Mouse (Mus musculus): Measurements from ENCODE around the gene Ifrd2.

Gene Ifrd2

DNA sequence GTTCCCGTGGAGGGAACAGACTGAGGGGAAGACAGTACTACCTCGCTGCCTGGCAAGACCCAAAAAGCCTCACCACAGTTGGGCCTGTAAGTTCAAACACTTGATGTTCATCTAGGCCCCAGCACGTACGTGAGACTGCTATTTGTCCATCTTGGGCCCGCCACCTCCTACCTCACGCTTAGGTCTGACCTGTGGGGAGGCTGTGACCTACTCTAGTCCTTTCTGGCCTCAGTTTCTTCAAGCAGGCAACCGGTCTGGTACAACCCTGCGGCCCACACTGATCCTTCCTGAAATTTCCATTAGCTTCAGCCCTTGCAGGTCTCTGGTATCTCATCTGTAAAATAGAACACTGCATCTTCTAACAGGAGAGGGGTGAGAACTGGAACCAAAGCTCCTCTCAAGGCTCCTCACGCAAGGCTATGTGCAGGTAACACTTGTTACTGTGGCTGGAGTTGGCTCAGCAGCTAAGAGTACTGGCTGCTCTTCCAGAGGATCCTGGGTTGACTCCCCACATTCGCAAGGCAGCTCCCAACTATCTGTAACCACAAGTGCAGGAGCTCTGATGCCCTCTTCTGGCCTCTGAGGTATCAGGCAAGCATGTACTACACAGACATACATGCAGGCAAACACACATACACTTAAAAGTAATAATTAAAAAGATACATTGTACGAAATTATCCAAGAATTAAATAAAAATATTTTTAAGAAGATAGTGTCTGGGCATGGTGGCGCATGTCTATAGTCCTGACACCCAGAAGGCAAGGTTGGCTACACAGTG lies 38.1 kb downstream of the Ifrd2 start:
- DNase-seq = peak; percentile 56

DNA sequence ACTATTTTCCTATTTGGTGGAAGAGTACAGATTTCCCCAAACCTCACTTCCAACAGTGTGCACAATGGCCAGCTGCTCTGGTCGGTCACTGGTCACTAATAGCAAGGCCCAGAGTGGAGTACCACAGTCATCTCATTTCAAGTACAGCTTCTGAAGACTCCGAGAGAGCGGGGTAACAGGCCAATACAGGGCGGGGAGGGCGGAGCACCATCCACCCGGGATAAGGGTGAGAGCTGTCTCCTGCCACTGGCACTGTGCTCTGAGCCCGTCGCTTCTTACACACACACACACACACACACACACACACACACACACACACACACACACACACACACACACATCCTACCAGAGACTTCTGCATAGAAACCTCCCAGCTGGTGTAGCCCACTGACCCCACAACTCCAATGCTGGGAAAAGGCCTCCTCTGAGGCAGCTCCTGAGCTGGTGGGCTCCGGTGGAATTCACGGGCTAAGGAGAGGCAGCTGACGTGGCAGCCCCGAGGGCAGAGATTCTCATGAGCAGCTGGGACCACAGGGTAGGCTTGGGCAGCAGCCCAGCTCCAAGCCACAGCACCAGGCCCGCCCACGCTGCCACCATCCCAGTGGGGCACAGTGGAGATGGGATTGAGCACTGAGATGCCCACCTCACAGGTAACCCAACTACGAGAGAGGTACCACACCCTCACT lies 38.9 kb downstream of the Ifrd2 start:
- DNase-seq = no peak

- DNase-seq = peak; percentile 96
Observed at GRCm38 (mm10) chr9:107626844-107627277, 39.4 kb downstream of the Ifrd2 start.

GRCm38 (mm10) chr9:107627387-107628255 lies 40.2 kb downstream of the Ifrd2 start:
- DNase-seq = no peak

DNA sequence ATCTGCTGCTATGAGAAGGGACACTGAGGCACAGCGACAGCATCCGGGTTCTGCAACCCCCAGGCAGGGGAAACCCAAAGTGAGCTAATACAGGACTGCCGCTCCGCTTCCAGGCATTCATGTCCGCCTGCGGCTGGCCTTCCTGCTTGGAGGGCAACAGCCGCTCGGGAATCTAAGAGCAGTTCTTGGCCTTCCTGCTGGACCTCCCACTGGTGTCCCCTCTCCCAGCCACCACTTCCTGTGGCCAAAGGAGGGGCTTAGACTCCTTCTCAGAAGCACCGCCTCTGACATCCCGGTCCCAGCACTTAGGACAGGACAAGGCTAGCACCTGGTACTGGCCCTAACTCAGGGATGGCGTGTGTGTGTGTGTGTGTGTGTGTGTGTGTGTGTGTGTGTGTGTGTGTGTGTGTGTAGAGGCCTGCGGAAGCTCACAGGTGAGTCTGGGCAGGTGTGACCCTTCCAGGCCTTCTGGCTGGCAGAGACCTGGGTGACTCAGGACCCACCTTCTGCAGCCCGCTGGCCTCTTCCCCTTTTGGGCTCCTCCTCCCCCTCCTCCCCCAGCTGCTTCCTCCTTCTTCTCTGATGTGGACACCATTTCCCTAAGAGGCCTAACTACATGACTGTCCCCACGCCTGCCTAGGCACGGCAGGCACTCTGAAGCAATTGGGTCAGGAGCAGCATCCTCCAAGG lies 41.4 kb downstream of the Ifrd2 start:
- no peak for DNase-seq

DNA sequence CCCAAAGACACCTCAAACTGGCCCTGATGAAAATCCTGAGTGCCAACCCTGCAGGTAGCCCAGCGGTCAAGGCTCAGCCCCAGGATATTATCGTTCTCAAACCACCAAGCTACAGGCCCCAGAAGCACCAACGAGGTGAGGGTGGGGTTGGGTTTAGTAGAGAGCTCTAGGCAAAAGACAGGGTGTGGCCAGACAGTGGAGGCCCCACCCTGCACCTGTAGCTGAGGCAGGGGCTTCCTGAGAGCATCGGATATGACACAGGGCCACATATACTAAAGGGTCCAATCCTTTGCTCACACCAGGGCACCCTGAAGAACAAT lies 41.9 kb downstream of the Ifrd2 start:
- peak; percentile 55 for DNase-seq

DNA sequence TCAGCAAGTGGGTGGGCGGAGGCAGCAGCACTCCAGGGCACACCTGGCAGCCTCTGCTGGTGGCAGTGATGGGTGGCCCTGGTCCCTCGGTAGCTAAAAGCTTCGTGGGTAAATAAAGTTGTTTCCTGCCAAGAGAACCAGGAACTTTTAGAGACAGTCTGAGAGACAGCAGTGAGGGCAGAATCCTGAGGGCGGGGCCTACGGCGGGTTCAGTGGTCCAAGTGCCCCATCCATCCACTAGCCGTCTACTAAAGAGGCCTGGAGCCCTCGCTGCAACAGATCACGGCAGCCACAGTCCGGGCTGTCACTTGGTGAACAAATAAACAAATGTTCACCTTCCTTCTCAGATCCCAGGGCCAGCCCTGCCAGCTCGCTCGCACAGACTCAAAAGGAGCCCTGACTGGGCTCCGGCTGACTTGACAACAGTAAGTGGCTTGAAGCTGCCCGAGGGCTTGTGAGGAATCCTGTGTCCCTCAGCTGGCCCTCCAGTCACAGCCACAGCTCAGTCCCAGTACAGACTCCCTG lies 42.5 kb downstream of the Ifrd2 start:
- peak; percentile 78 for DNase-seq

DNA sequence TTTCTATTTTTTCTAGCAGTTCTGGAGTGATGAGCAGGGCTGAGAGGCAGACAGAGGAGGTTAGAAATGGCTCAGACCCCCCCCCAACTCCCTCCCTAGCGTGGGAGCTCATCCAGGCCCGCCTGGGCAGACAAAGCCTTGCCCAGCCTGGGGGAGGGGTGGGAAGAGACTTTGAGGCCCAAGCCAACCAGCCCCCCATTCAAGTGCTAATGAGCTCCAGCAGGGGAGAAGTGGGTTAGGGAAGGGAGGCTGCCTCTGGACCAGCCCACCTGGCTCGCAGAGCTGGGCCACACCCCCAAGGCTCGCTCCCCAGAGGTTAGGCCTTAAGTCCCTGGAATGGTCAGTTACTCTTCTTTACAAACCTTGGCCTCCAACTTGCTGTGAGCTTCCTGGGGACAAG lies 43.1 kb downstream of the Ifrd2 start:
- DNase-seq = no peak

DNA sequence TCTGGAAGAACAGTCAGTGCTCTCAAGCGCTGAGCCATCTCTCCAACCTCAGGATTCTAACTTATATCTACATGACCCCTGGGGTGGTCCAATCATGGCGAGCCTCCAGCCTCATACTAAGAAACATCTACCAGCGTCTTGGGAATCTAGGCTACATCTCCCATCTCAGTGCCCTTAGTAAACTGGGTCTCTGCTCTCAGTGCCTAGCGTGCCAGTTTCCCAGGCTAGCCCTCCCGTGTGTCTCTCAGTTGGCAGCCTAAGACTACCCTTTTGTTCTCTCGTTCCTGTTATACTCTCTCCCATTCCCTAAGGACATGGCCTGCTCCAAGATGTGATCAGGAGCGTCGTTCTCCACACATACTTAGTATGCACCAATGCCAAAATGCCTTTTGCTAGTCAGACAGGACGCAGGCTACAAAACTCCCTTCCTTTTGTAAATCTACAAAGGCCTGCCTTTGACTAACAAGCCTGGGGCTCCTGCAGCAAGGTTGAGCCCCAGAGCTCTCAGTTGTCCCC lies 43.9 kb downstream of the Ifrd2 start:
- no peak for DNase-seq

- DNase-seq = no peak
Observed at GRCm38 (mm10) chr9:107631861-107632260, 44.4 kb downstream of the Ifrd2 start.

GRCm38 (mm10) chr9:107632478-107632877 lies 45.0 kb downstream of the Ifrd2 start:
- no peak for DNase-seq

GRCm38 (mm10) chr9:107633091-107633660 lies 45.7 kb downstream of the Ifrd2 start:
- peak; percentile 92 for DNase-seq

GRCm38 (mm10) chr9:107633661-107634405 lies 46.4 kb downstream of the Ifrd2 start:
- DNase-seq = peak; percentile 66

- no peak for DNase-seq
Observed at GRCm38 (mm10) chr9:107634406-107635278, 47.2 kb downstream of the Ifrd2 start.

DNA sequence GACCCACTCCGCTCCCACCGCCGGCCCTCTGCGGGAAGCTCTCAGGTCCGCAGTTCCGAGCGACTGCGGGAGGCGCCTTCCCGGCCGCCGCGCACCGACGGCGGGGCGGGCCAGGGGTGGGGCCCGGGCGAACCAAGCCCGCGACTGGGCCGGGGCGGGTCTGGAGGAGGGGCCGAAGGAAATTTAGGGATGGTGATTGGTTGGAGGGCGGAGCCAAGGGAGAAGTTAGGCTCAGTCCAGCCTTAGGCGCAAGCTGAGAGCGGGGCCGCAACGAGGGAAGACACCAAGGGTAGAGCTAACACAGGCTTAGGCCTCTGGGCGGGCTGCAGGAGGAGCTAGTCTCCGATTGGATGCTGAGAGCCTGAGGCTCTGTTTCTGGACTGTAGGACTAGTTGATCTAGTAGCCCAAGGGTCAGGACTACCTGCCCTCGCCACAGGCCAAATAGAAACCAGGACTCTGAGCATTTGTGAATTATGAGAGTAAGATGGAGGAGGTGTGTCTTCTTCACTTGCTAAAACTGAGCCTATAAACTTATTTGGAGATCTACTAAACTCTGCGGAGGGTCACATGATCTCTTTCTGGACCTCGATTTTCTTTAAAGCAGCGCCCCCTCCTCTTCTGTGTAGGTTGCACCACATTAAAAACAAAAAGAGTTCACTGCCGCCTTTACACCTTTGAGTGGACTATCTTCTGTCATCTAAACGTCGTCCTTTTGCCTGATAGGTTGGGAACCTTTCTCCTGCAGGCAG lies 48.0 kb downstream of the Ifrd2 start, which contains the start of gene Gnai2:
TSS of gene Gnai2 (minus strand) at position 89 of the 750 bp plus-strand sequence.
- DNase-seq = peak; percentile 98

DNA sequence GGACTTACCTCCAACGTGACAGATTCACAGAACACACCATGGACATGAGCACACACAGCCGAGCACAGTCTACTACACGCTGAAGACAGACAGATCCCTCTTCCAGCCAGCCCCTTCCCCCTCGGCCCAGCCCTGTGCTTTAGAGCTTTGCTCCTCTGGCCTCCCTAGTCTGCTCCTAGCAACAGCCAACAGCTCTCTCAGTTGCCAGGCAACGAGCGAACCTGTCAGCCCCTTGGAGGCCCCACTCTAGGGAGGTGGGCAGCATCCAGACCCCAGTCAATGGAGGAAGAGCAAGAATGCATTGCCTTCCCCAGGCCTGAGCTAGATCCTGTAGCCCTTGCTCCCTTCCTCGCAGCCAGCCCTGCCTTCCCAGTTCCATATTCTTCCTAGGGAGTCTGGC lies 49.6 kb downstream of the Ifrd2 start:
- no peak for DNase-seq

DNA sequence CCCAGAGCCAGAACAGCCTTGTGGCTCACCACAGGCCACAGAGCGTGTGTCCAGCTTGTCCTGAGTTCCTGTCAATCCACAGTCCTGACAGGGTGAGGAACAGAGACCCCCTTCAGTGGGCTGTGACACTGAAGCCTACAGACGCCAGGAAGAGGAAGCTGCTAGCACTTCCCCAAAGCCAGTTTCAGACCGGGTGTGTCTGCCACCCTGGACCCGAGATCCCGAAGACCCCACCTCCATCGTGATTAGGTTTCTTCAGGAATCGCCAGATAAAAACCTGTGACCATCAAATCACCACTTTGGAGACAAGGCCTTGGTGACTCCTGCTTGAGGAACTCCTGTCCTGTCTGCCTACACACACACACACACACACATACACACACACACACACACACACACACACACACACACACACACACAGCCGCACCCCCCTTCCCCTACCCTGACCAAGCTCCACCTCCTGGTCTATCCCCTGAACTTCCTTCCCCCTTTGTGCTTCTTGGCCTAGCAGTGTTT lies 52.9 kb downstream of the Ifrd2 start:
- peak; percentile 63 for DNase-seq

DNA sequence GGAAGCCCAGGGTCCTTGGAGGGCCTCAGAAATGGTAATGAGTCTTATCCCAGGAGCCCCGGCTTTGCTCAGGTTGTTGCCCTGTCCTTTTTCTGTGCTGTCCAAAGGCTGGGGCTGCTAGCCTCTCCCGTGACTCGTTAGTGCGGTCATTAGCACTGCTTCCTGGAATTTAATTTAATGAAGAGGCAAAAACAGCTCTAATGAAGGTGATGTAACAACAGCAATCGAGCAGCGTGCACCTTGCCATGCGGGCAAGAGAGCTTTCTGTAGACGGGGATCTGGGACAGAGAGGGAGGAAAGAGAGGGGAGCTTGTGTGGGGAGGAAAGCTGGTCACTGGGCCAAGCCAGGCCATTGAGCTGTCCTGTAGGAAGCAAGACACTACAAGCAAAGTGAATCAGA lies 54.2 kb downstream of the Ifrd2 start:
- no peak for DNase-seq

Measured in thymus, postnatal 14 days (tissue).